Mouse (Mus musculus): ENCODE results near the gene Gstp1.

- TF ChIP-seq CTCF (conservative IDR thresholded peaks at IDR 0.05; ENCODE audit: insufficient read depth, insufficient read length, low read depth, low read length) (no peak), POLR2A (IDR thresholded peaks at IDR 0.05; ENCODE audit: low read depth, low read length) (no peak)
Measured at GRCm38 (mm10) chr19:3996106-3996505, 41.7 kb downstream of the Gstp1 start.

Measured in kidney, adult 2 months (tissue).